Mouse (Mus musculus) testis, adult 2 months (tissue): ENCODE measurements around the gene Rack1.

ENCODE experiments used
- CTCF ChIP-seq: fragments of 200-500 bp; IDR thresholded peaks from 2 replicates; pipeline ENCODE4 v1.5.1; 2012; ENCODE audit warnings: low read depth, mild to moderate bottlenecking, inconsistent platforms, low read length, moderate library complexity; ENCODE audit not compliant: control insufficient read depth, insufficient read depth, insufficient replicate concordance
- POLR2A ChIP-seq: fragments of 200-500 bp; IDR thresholded peaks from 2 replicates; pipeline ENCODE4 v1.6.1; 2012; ENCODE audit warnings: low read depth, mild to moderate bottlenecking, inconsistent platforms, low read length, moderate library complexity; ENCODE audit not compliant: control insufficient read depth

DNA sequence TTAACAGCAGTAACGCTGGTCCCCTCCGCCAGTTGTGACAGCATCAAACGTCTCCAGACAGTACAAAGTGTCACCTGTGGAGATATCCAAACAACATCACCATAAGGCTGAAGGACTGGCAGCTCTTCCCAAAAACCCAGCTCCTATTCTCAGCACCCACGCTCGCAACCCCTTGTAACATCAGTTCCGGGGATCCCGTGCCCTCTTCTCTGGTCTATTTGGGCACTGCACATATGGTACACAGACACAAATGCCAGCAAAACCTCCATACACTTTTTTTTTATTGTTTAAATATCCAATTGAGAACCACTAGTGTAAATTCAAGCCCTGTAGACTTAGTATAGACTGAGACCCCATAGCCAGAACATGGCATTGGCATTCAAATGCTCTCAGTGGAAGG lies 4.9 kb upstream of the Rack1 start:
- TF ChIP-seq POLR2A (no peak), CTCF (no peak)
